Mouse (Mus musculus) megakaryocyte, embryonic 14.5 days (primary cell): ENCODE results near the gene Slc17a2.

Experiments used
- FLI1 ChIP-seq: IDR thresholded peaks from 2 replicates; pipeline ENCODE4 v1.6.1; 2012; ENCODE audit warnings: low read length, inconsistent platforms, mixed read lengths
- GATA1 ChIP-seq: IDR thresholded peaks from 3 replicates; pipeline ENCODE4 v1.6.1; 2012; ENCODE audit warnings: mixed read lengths, low read length, inconsistent platforms, borderline replicate concordance

- TF ChIP-seq FLI1 (no peak), GATA1 (no peak)
Measured at GRCm38 (mm10) chr13:23866086-23866710, 59.4 kb downstream of the Slc17a2 start.
